Mouse (Mus musculus): ENCODE data around the gene Olfr1062. TPM values are rescaled to one million over a fixed set of nuclear protein-coding genes. Genes with fewer than 3 reads are reported as not detected.

The Olfr1062 gene
- not detected in 2 replicates for polyA plus RNA-seq (2012; rRNA removed)

DNA sequence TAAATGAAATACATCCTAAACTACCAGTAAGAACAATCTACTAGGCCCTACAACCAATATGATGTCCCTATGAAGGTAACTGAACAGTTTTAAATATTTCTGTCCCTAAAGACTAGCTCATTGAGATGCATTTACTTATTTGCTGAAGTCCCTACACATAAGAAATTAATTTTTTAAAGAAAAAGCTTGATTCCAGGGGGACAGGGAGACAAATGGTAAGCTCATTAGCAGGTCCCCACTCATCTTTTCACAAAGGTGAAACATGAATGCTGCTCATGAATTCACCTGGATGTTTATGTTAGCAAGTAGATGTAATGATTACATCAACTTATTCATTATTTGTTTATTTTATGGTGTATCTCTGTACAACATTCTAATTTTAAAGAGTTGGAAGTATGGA lies at the start of gene Olfr1062:
Gene Olfr1062 (minus strand): TSS at position 101 of the 400 bp plus-strand sequence.

DNA sequence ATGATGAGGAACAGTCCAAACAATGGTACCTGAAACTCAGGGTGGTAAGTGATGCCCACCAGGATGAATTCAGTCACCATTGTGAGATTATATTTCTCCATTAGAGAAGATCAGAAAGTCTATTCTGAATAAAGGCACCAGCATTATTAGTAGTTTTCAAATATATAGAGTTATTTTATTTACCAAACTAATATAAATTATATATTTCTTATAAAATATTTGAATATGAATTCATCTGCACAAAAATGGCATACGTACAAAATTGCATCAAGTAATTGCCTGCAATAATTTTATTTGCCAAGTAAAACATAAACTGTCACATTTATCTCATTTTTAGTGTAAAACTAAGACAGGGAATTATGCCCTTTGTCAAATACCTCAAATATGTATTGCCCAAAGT lies 29.6 kb upstream of the Olfr1062 start, which contains the start of gene Olfr1066:
Gene Olfr1066 (minus strand): TSS at position 101 of the 400 bp plus-strand sequence.

DNA sequence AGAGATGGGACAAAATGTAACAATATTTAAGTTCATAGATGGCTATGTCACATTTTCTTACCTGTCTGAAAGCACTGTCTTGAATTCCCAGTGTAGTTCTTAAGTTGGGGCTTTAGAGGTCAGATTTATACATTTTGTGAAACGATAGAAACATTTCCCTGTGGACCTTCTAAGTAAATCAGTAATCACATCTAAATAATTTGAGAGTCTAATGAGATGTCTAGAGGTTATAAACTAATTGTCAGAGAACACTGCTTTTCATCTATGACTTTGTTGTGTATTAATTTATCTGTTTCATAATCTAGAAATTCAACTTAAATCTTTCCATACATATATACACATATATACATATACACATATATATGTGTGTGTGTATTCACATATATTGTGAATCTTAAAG lies 23.9 kb upstream of the Olfr1062 start, which contains the start of gene Olfr1065:
Gene Olfr1065 (minus strand): TSS at position 101 of the 400 bp plus-strand sequence.

DNA sequence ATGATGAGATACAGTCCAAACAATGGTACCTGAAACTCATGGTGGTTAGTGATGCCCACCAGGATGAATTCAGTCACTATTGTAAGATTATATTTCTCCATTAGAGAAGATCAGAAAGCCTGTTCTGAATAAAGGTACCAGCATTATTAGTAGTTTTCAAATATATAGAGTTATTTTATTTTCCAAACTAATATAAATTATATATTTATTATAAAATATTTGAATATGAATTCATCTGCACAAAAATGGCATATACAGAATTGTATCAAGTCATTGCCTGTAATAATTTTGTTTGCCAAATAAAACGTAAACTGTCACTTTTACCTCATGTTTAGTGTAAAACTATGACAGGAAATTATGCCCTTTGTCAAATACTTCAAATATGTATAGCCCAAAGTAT lies 12.6 kb downstream of the Olfr1062 start, which contains the start of gene Olfr1061:
Gene Olfr1061 (minus strand): TSS at position 101 of the 400 bp plus-strand sequence.

DNA sequence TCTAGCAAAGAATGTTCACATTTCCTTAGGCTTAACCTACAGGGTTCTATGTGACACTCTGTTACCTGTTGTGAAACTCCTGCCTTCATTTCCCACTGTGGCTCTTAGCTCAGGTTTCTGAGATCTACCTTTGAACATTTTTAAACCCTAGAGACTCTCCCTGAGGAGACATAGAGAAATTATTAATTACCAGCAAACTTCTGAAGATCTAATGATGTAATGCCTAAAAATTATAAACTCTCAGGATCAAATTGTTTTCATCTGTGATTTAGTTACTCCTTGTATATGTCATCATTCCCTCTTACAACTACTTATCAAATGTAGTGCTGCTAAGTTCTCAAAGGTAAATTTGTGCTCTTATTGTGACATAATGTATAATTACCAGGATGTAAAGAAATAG lies 38.1 kb downstream of the Olfr1062 start, which contains the start of gene Olfr1058:
Gene Olfr1058 (minus strand): TSS at position 101 of the 400 bp plus-strand sequence.

DNA sequence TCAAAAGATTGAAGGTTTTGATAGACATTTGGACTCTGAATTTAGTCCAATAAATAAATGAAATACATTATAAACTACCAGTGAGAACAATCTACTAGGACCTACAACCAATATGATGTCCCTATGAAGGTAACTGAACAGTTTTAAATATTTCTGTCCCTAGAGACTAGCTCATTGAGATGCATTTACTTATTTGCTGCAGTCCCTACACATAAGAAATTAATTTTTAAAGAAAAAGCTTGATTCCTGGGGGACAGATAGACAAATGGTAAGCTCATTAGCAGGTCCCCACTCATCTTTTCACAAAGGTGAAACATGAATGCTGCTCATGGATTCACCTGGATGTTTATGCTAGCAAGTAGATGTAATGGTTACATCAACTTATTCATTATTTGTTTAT lies 48.3 kb downstream of the Olfr1062 start, which contains the start of gene Olfr1057:
Gene Olfr1057 (minus strand): TSS at position 101 of the 400 bp plus-strand sequence.

Other genes with a start within 250 kb of the Olfr1062 start
- gene Olfr1044, start 248.9 kb downstream of the Olfr1062 start, polyA plus RNA-seq (2012; rRNA removed): not detected in 2 replicates
- gene Olfr52, start 241.1 kb downstream of the Olfr1062 start, polyA plus RNA-seq (2012; rRNA removed): not detected in 2 replicates
- not detected in 2 replicates for gene Olfr1045, start 223.7 kb downstream of the Olfr1062 start, polyA plus RNA-seq (2012; rRNA removed)
- not detected in 2 replicates for gene Olfr1046, start 207.4 kb downstream of the Olfr1062 start, polyA plus RNA-seq (2012; rRNA removed)
- not detected in 2 replicates for gene Olfr1047, start 195.3 kb downstream of the Olfr1062 start, polyA plus RNA-seq (2012; rRNA removed)
- gene Olfr1048, start 186.5 kb downstream of the Olfr1062 start, polyA plus RNA-seq (2012; rRNA removed): not detected in 2 replicates
- not detected in 2 replicates for gene Olfr1049, start 168.4 kb downstream of the Olfr1062 start, polyA plus RNA-seq (2012; rRNA removed)
- not detected in 2 replicates for gene Olfr1051, start 147.7 kb downstream of the Olfr1062 start, polyA plus RNA-seq (2012; rRNA removed)
- gene Olfr1052, start 134.3 kb downstream of the Olfr1062 start, polyA plus RNA-seq (2012; rRNA removed): not detected in 2 replicates
- gene Olfr1053, start 111.5 kb downstream of the Olfr1062 start, polyA plus RNA-seq (2012; rRNA removed): not detected in 2 replicates
- not detected in 2 replicates for gene Olfr1054, start 91.3 kb downstream of the Olfr1062 start, polyA plus RNA-seq (2012; rRNA removed)
- gene Olfr1055, start 76.5 kb downstream of the Olfr1062 start, polyA plus RNA-seq (2012; rRNA removed): not detected in 2 replicates
- gene Olfr1056, start 64.3 kb downstream of the Olfr1062 start, polyA plus RNA-seq (2012; rRNA removed): not detected in 2 replicates
- not detected in 2 replicates for gene Olfr1057, start 48.4 kb downstream of the Olfr1062 start, polyA plus RNA-seq (2012; rRNA removed)
- not detected in 2 replicates for gene Olfr1058, start 38.2 kb downstream of the Olfr1062 start, polyA plus RNA-seq (2012; rRNA removed)
- gene Olfr1061, start 12.7 kb downstream of the Olfr1062 start, polyA plus RNA-seq (2012; rRNA removed): not detected in 2 replicates
- not detected in 2 replicates for gene Olfr1065, start 23.8 kb upstream of the Olfr1062 start, polyA plus RNA-seq (2012; rRNA removed)
- gene Olfr1066, start 29.5 kb upstream of the Olfr1062 start, polyA plus RNA-seq (2012; rRNA removed): not detected in 2 replicates
- gene Olfr228, start 60.6 kb upstream of the Olfr1062 start, polyA plus RNA-seq (2012; rRNA removed): not detected in 2 replicates
- not detected in 2 replicates for gene Olfr1076, start 81.7 kb upstream of the Olfr1062 start, polyA plus RNA-seq (2012; rRNA removed)
- gene Olfr1079, start 115.7 kb upstream of the Olfr1062 start, polyA plus RNA-seq (2012; rRNA removed): not detected in 2 replicates
- not detected in 2 replicates for gene Olfr1080, start 131.5 kb upstream of the Olfr1062 start, polyA plus RNA-seq (2012; rRNA removed)
- not detected in 2 replicates for gene Olfr1082, start 172.2 kb upstream of the Olfr1062 start, polyA plus RNA-seq (2012; rRNA removed)
- not detected in 2 replicates for gene Olfr1084, start 213.0 kb upstream of the Olfr1062 start, polyA plus RNA-seq (2012; rRNA removed)
- gene Olfr1085, start 235.3 kb upstream of the Olfr1062 start, polyA plus RNA-seq (2012; rRNA removed): not detected in 2 replicates